Mouse (Mus musculus) monocyte, adult 2 months (primary cell): Measurements from ENCODE around the gene Nvl.
A peak's percentile ranks its signal among the peaks of the same experiment; 100 is the strongest.

Experiments
- DNase-seq, 2 experiments: peaks; one replicate each; pipeline ENCODE4 v3.0.0; 2022; ENCODE audit warnings: low spot score in 2 of 2, low read depth in 1 of 2

Nvl gene

DNA sequence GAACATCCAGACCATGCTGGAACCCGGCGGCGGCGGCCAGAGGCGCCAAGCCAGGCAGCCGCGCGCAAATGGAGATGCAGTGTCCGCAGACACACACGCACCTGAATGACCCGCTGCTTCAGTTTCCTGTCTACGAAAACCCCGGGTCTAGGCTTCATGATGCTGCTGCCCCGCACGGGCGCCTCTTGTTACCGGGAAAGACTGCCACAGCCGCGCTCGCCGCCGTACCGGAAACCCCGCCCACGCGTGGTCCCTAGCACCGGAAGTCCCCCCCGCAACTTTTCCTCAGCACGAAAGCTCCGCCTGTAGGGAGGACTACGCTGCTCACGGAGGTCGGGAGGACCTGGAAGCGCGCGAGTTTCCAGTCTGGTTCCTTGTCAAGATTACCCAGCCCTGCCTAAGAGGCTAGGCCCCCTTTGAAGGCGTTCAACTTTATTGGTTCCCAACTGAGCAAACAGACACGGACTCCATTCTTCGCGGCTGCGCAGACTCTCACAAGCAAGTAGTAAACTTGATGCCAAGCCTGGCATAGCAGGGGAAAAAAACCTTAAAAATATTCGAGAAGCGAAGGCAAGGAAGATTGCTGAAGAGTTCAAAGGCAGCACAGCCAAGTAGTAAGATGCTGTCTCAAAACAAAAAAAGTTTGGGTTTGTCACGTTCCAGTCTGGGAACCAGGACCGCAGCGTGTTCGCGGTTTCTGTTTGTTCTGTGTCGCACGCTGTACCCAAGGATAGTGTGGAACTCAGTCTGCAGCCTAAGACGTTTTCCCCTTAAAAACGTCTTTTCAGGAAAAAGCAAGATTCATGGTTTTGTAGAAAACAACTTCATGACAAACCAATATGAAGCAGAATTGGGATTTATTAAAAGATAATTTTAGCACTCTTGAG lies at the start of gene Nvl, which contains the start of gene Cnih4:
Gene Nvl (minus strand): TSS at position 255 of the 887 bp plus-strand sequence.
Gene Cnih4 (plus strand): TSS at position 744 of the 887 bp plus-strand sequence.
- peak; percentile 66 to 80 for DNase-seq

DNA sequence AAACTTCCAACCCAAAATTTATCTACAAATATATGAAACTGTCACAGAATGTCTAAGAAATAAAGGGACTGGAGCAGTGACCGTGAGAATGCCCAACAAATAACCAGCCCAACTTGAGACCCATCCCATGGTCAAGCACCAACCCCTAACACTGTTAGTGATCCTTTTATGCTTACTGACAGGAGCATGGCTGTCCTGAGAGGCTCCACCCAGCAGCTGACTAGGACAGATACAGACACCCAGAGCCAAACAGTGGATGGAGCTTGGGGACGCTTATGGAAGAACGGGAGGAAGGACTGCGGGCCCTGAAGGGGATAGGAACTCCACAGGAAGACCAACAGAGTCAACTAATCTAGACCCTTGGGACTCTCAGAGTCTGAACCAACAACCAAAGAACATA lies 44.9 kb upstream of the Nvl start:
- no peak for DNase-seq

GRCm38 (mm10) chr1:181170210-181170609 lies 26.2 kb upstream of the Nvl start:
- peak; percentile 5 to 60 for DNase-seq

- no peak for DNase-seq
These were observed 24.4 kb upstream of the Nvl start for GRCm38 (mm10) chr1:181168377-181168776.

DNA sequence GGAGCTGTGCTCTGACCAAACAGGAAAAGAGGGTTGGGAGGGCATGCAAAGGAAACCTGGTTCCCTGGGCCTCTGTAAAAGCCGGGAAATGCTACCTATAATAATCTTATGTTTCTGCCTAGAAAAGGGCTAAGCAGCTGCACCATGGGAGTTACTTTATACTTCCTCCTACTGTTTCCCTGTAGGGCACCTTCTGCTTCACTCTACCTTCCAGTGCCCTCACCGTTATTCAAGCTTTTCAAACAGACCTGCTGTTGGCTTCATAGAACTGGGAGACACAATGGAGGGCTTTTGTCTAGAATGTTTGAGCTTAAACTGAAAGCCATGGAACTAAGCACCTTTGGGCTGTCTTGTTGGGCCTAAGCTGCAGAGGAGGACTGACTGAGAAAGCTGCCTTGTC lies 23.8 kb upstream of the Nvl start:
- no peak for DNase-seq

GRCm38 (mm10) chr1:181151541-181151940 lies 7.5 kb upstream of the Nvl start:
- DNase-seq = no peak

GRCm38 (mm10) chr1:181150827-181151534 lies 7.0 kb upstream of the Nvl start:
- DNase-seq = peak; percentile 60 to 71

GRCm38 (mm10) chr1:181150431-181150826 lies 6.4 kb upstream of the Nvl start:
- no peak for DNase-seq

GRCm38 (mm10) chr1:181149373-181150017 lies 5.5 kb upstream of the Nvl start:
- no peak for DNase-seq

- no peak for DNase-seq
These were observed 4.5 kb upstream of the Nvl start for GRCm38 (mm10) chr1:181148540-181148939.

DNA sequence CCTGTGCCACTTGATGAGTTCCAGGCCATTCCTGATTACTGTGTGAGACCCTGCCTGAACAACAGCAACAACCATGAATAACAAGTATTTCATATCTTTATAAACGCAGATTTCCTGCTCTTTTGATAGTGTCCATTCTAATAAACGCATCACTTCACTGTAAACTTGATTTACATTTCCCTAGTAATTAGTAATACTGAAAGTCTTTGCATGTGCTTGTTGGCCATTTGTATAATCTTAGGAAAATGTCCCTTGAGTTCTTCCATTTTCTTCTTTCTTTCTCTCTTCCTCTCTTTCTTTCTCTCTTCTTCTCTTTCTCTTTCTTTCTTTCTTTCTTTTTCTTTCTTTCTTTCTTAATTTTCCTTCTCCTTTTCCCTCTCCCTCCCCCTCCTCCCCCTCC lies 2.2 kb upstream of the Nvl start:
- DNase-seq = no peak

DNA sequence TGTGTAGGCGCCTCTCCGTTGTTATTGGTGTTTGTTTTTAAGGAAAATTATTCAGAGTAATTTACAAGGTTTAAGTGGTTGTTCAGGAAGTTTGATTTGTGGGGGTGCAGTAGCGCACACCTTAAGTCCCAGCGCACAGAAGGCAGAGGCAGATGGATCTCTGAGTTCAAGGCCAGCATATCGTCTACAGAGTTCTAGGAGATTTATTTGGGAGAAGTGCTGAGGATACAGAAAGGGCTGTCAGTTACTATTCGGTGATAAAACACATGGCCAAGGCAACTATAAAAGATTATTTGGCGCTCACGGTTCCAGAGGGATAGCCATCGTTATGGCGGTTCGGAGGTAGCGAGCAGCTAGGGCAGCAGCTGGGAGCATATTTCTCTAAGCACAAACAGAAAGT lies 962 bp upstream of the Nvl start:
- DNase-seq = no peak

GRCm38 (mm10) chr1:181143609-181143949 lies 425 bp downstream of the Nvl start:
- no peak for DNase-seq

GRCm38 (mm10) chr1:181138730-181139129 lies 5.3 kb downstream of the Nvl start:
- DNase-seq = no peak

DNA sequence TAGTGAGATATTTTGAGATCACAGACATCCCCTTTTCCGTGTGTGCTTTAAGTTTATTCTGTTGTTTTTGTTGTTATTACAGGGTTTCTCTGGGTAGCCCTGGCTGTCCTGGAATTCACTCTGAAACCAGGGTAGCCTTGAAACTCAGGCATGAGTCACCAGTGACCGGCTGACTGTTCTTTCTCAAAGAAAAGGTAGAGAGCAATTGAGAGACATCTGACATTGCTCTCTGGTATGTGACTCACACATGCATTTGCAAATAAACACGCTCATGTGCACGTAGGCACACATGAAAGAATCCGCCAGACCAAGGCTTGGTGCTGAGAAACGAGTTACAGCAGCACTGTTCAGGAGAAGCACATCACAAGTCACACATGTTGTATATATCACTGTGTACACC lies 12.1 kb downstream of the Nvl start:
- DNase-seq = no peak

DNA sequence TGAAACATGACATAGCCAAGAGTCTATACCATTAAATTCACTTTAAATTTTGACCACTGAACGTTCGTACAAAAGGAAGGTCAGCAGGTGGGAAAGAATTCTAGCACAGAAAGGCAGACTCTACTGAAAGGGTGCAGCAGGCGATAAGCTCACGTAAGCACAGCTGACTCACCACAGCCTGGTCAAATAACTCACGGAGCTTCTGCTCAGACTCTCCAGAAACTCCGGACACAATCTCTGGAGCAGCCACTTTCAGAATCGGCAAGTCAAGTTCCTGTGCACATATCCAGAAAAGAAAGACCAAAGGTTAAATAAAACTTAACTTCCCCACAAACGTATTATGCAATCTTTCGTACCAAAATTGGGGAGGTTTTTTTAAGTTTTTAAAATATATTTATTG lies 17.2 kb downstream of the Nvl start:
- no peak for DNase-seq

GRCm38 (mm10) chr1:181125916-181126315 lies 18.1 kb downstream of the Nvl start:
- DNase-seq = no peak

GRCm38 (mm10) chr1:181124145-181124544 lies 19.9 kb downstream of the Nvl start:
- DNase-seq = no peak

DNA sequence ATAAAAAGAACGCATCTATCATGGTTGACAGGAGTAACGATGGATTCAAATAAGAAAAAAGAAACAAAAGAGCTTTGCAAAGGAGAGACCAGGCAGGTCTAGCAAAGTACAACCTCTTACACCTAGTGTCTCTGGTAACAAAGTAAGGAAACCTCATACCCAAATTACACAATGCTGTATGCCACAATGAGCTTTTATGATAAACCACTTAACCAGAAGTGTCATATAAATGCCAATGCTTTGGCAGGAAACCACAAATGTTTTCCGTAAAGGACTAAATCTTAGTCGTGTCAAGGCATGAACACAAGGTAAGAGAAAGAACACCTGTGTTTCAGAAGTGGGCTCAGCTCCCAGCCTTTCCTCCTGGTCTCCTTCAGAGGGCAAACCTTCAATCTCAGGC lies 26.9 kb downstream of the Nvl start:
- no peak for DNase-seq

GRCm38 (mm10) chr1:181090048-181090447 lies 54.0 kb downstream of the Nvl start:
- DNase-seq = no peak

DNA sequence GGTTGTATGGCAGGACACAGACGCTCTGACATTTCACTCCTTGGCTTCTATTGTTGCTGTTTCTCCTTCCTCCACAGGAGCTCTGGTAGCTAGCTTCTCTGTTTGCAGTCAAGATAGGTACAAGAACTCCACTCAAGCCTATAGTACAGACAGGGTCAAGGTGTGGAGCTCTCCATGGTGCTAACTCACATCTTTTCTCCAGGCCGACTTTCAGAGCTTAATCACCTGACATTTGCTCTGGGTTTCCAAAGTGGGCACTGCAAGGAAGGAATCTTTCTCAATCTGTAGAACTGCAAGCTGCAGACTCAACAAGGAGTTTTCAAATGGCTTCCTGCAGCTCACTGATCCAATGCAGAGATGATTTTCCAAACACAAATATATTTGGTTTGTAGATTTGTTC lies 60.0 kb downstream of the Nvl start:
- no peak for DNase-seq

- DNase-seq = no peak
These were observed 70.9 kb downstream of the Nvl start for GRCm38 (mm10) chr1:181073075-181073474.
